Mouse (Mus musculus): ENCODE measurements around the gene Dusp7. TPM values are rescaled to one million over a fixed set of nuclear protein-coding genes. Genes with fewer than 3 reads are reported as not detected.

The Dusp7 gene
- polyA plus RNA-seq, 1 experiment from 2014 or later = 24.9 TPM

GRCm38 (mm10) chr9:106369801-106370485 lies 1.5 kb downstream of the Dusp7 start:
- no peak for ATAC-seq (ENCODE audit: insufficient number of reproducible peaks, insufficient read depth, low FRiP score, low read depth)
- no peaks in the 10 kb centered on the region for H3K9me3 ChIP-seq (ENCODE audit: control insufficient read depth, low read depth, low read length)

GRCm38 (mm10) chr9:106370620-106371383 lies 2.4 kb downstream of the Dusp7 start:
- Histone ChIP-seq H3K9ac (replicated peaks; ENCODE audit: low read depth, low read length) (no peak overlapping the region), H3K36me3 (ENCODE audit: control insufficient read depth, insufficient read depth, low read length) (peaks cover 27% of the 10 kb centered on the region), H3K27ac (ENCODE audit: low read length) (no peak overlapping the region), H3K9me3 (ENCODE audit: control insufficient read depth, low read depth, low read length) (no peaks in the 10 kb centered on the region), H3K4me2 (replicated peaks; ENCODE audit: low read depth, low read length) (peak overlapping the region; percentile 93), H3K4me3 (ENCODE audit: low read depth, low read length) (peak overlapping the region; percentile 73), H3K27me3 (ENCODE audit: control insufficient read depth, insufficient read depth, low read length) (no peaks in the 10 kb centered on the region), H3K4me1 (ENCODE audit: control insufficient read depth, insufficient read depth, low read length) (peaks cover 30% of the 10 kb centered on the region)
- no peak for ATAC-seq (ENCODE audit: insufficient number of reproducible peaks, insufficient read depth, low FRiP score, low read depth)
- WGBS = 80% methylated on average over 30 of the region's 30 CpGs

More at GRCm38 (mm10) chr9:106369801-106370485, 1.5 kb downstream of the Dusp7 start:
- 7% methylated on average over 11 of the region's 11 CpGs for WGBS
- Histone ChIP-seq H3K4me2 (replicated peaks; ENCODE audit: low read depth, low read length) (peak overlapping the region; percentile 93), H3K4me1 (ENCODE audit: control insufficient read depth, insufficient read depth, low read length) (peaks cover 30% of the 10 kb centered on the region), H3K9ac (replicated peaks; ENCODE audit: low read depth, low read length) (peak overlapping the region; percentile 91), H3K4me3 (ENCODE audit: low read depth, low read length) (peak overlapping the region; percentile 73), H3K36me3 (ENCODE audit: control insufficient read depth, insufficient read depth, low read length) (peaks cover 27% of the 10 kb centered on the region), H3K27me3 (ENCODE audit: control insufficient read depth, insufficient read depth, low read length) (no peaks in the 10 kb centered on the region), H3K27ac (ENCODE audit: low read length) (peak overlapping the region; percentile 93; the same call in 1 of the 2 replicates)

- ATAC-seq (ENCODE audit: insufficient number of reproducible peaks, insufficient read depth, low FRiP score, low read depth) = no peak
- Histone ChIP-seq H3K9me3 (ENCODE audit: control insufficient read depth, low read depth, low read length) (no peaks in the 10 kb centered on the region), H3K4me3 (ENCODE audit: low read depth, low read length) (peak overlapping the region; percentile 7; the same call in 1 of the 2 replicates), H3K27me3 (ENCODE audit: control insufficient read depth, insufficient read depth, low read length) (no peaks in the 10 kb centered on the region), H3K27ac (ENCODE audit: low read length) (no peak overlapping the region), H3K4me1 (ENCODE audit: control insufficient read depth, insufficient read depth, low read length) (peaks cover 30% of the 10 kb centered on the region), H3K36me3 (ENCODE audit: control insufficient read depth, insufficient read depth, low read length) (peaks cover 27% of the 10 kb centered on the region), H3K9ac (replicated peaks; ENCODE audit: low read depth, low read length) (no peak overlapping the region), H3K4me2 (replicated peaks; ENCODE audit: low read depth, low read length) (peak overlapping the region; percentile 93)
- 40% methylated on average over 6 of the region's 6 CpGs for WGBS
Observed at GRCm38 (mm10) chr9:106371384-106371671, 2.9 kb downstream of the Dusp7 start.

GRCm38 (mm10) chr9:106371776-106372175 lies 3.3 kb downstream of the Dusp7 start:
- no peak overlapping the region; the same call in 1 of the 2 replicates for H3K27ac ChIP-seq (ENCODE audit: low read length)
- H3K4me1 ChIP-seq (ENCODE audit: control insufficient read depth, insufficient read depth, low read length) = peaks cover 30% of the 10 kb centered on the region
- no peak overlapping the region for H3K9ac ChIP-seq (replicated peaks; ENCODE audit: low read depth, low read length)
- H3K4me2 ChIP-seq (replicated peaks; ENCODE audit: low read depth, low read length) = peak overlapping the region; percentile 93
- no peaks in the 10 kb centered on the region for H3K9me3 ChIP-seq (ENCODE audit: control insufficient read depth, low read depth, low read length)
- H3K36me3 ChIP-seq (ENCODE audit: control insufficient read depth, insufficient read depth, low read length) = peaks cover 27% of the 10 kb centered on the region
- no peaks in the 10 kb centered on the region for H3K27me3 ChIP-seq (ENCODE audit: control insufficient read depth, insufficient read depth, low read length)
- no peak for ATAC-seq (ENCODE audit: insufficient number of reproducible peaks, insufficient read depth, low FRiP score, low read depth)
- WGBS = 11% methylated on average over 6 of the region's 6 CpGs
- H3K4me3 ChIP-seq (ENCODE audit: low read depth, low read length) = peak overlapping the region; percentile 7; the same call in 1 of the 2 replicates

- peaks cover 30% of the 10 kb centered on the region for H3K4me1 ChIP-seq (ENCODE audit: control insufficient read depth, insufficient read depth, low read length)
- no peak overlapping the region for H3K9ac ChIP-seq (replicated peaks; ENCODE audit: low read depth, low read length)
- no peaks in the 10 kb centered on the region for H3K27me3 ChIP-seq (ENCODE audit: control insufficient read depth, insufficient read depth, low read length)
- H3K27ac ChIP-seq (ENCODE audit: low read length) = no peak overlapping the region; the same call in 1 of the 2 replicates
- H3K4me3 ChIP-seq (ENCODE audit: low read depth, low read length) = no peak overlapping the region; the same call in 1 of the 2 replicates
- H3K36me3 ChIP-seq (ENCODE audit: control insufficient read depth, insufficient read depth, low read length) = peaks cover 32% of the 10 kb centered on the region
- WGBS = 90% methylated on average over 11 of the region's 11 CpGs
- no peaks in the 10 kb centered on the region for H3K9me3 ChIP-seq (ENCODE audit: control insufficient read depth, low read depth, low read length)
- no peak for ATAC-seq (ENCODE audit: insufficient number of reproducible peaks, insufficient read depth, low FRiP score, low read depth)
- H3K4me2 ChIP-seq (replicated peaks; ENCODE audit: low read depth, low read length) = peak overlapping the region; percentile 93
Observed at GRCm38 (mm10) chr9:106372431-106373412, 4.3 kb downstream of the Dusp7 start.

GRCm38 (mm10) chr9:106373973-106374372 lies 5.5 kb downstream of the Dusp7 start:
- ATAC-seq (ENCODE audit: insufficient number of reproducible peaks, insufficient read depth, low FRiP score, low read depth) = no peak
- Histone ChIP-seq H3K36me3 (ENCODE audit: control insufficient read depth, insufficient read depth, low read length) (peaks cover 32% of the 10 kb centered on the region), H3K4me1 (ENCODE audit: control insufficient read depth, insufficient read depth, low read length) (peaks cover 30% of the 10 kb centered on the region), H3K27ac (ENCODE audit: low read length) (no peak overlapping the region), H3K4me3 (ENCODE audit: low read depth, low read length) (no peak overlapping the region), H3K9ac (replicated peaks; ENCODE audit: low read depth, low read length) (no peak overlapping the region), H3K9me3 (ENCODE audit: control insufficient read depth, low read depth, low read length) (no peaks in the 10 kb centered on the region), H3K27me3 (ENCODE audit: control insufficient read depth, insufficient read depth, low read length) (no peaks in the 10 kb centered on the region), H3K4me2 (replicated peaks; ENCODE audit: low read depth, low read length) (no peak overlapping the region)
- 86% methylated on average over 7 of the region's 7 CpGs for WGBS

- Histone ChIP-seq H3K4me2 (replicated peaks; ENCODE audit: low read depth, low read length) (no peak overlapping the region), H3K9me3 (ENCODE audit: control insufficient read depth, low read depth, low read length) (no peaks in the 10 kb centered on the region), H3K27me3 (ENCODE audit: control insufficient read depth, insufficient read depth, low read length) (no peaks in the 10 kb centered on the region), H3K4me1 (ENCODE audit: control insufficient read depth, insufficient read depth, low read length) (peaks cover 7% of the 10 kb centered on the region), H3K4me3 (ENCODE audit: low read depth, low read length) (no peak overlapping the region), H3K27ac (ENCODE audit: low read length) (no peak overlapping the region), H3K36me3 (ENCODE audit: control insufficient read depth, insufficient read depth, low read length) (peaks cover 23% of the 10 kb centered on the region), H3K9ac (replicated peaks; ENCODE audit: low read depth, low read length) (no peak overlapping the region)
- ATAC-seq (ENCODE audit: insufficient number of reproducible peaks, insufficient read depth, low FRiP score, low read depth) = no peak
- 85% methylated on average over 8 of the region's 8 CpGs for WGBS
Observed at GRCm38 (mm10) chr9:106377247-106377646, 8.8 kb downstream of the Dusp7 start.

- no peaks in the 10 kb centered on the region for H3K27me3 ChIP-seq (ENCODE audit: control insufficient read depth, insufficient read depth, low read length)
- H3K36me3 ChIP-seq (ENCODE audit: control insufficient read depth, insufficient read depth, low read length) = peaks cover 15% of the 10 kb centered on the region
- no peak overlapping the region for H3K4me2 ChIP-seq (replicated peaks; ENCODE audit: low read depth, low read length)
- no peak overlapping the region for H3K9ac ChIP-seq (replicated peaks; ENCODE audit: low read depth, low read length)
- no peak overlapping the region for H3K4me3 ChIP-seq (ENCODE audit: low read depth, low read length)
- no peak for ATAC-seq (ENCODE audit: insufficient number of reproducible peaks, insufficient read depth, low FRiP score, low read depth)
- H3K4me1 ChIP-seq (ENCODE audit: control insufficient read depth, insufficient read depth, low read length) = no peaks in the 10 kb centered on the region
- no peaks in the 10 kb centered on the region for H3K9me3 ChIP-seq (ENCODE audit: control insufficient read depth, low read depth, low read length)
- 84% methylated on average over 3 of the region's 3 CpGs for WGBS
- no peak overlapping the region for H3K27ac ChIP-seq (ENCODE audit: low read length)
Observed at GRCm38 (mm10) chr9:106378045-106378444, 9.6 kb downstream of the Dusp7 start.

All from stomach, embryonic 14.5 days (tissue).